Mouse (Mus musculus): ENCODE measurements at regions not wholly inside any gene's neighbourhood (a gene's known extent, or its start where the extent isn't known, plus 50 kb on each side); places are given as distances from the start of the nearest gene placed in this dataset.

DNA sequence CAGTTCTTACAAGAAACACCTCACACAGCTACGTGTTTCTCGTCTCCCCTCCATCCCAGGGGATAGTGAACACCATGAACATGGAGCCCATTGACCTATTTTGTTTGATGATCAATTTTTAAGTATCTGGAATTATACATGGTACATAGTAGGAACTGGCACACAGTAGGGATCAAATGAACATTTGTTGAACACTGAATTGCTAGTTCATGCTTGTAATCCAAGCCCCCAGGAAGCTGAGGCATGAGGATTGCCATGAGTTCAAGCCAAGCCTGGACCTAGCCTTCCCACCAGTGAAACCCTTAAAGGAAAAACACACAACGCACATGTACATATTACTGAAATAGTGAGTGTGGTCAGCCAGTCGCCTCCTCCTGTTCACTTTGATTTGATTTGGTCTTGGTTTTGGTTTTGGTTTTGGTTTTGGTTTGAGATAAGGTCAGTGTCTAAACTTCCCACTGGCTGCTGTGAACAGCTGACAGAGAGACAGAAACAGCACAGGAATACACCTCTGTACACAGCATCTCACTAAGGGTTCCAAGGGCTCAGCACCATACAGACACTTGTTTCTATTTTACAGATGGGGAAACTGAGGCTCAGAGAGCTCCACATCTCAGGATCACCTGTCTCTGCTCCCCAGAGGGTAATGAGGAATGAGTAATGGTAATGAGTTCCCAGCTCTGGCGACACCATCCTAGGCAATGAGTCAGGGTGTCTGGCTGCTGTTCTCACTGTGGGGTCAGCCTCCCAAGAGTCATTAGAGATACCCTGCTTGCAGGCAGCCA is 75.5 kb upstream of the Cplx2 start:
- H3K9ac ChIP-seq (replicated peaks) = no peak overlapping the region
- TF ChIP-seq EP300 (IDR thresholded peaks at IDR 0.05; ENCODE audit: low read depth) (no peak), CTCF (IDR thresholded peaks at IDR 0.05; ENCODE audit: low read depth) (no peak)
- WGBS (ENCODE audit: insufficient replicate concordance) = 44% methylated on average over 5 of the region's 5 CpGs
- H3K27ac ChIP-seq = no peak overlapping the region
- no peak for ATAC-seq (ENCODE audit: insufficient read depth)
- H3K4me1 ChIP-seq (replicated peaks; ENCODE audit: control insufficient read depth in 2 of 2, insufficient read depth in 2 of 2, low read length in 1 of 2) = no peaks in the 10 kb centered on the region
- no peaks in the 10 kb centered on the region for H3K9me3 ChIP-seq (ENCODE audit: control insufficient read depth, low read length)
- no peaks in the 10 kb centered on the region for H3K27me3 ChIP-seq (ENCODE audit: control insufficient read depth, insufficient read depth, low read length)
- no peak overlapping the region for H3K4me2 ChIP-seq (ENCODE audit: low read depth)
- no peaks in the 10 kb centered on the region for H3K36me3 ChIP-seq (replicated peaks; ENCODE audit: control insufficient read depth, insufficient read depth, low read depth)
- DNase-seq (ENCODE audit: low read depth in 3 of 3, low spot score in 3 of 3) = no peak
- no peak overlapping the region for H3K4me3 ChIP-seq (ENCODE audit: insufficient read depth in 1 of 2, low read depth in 2 of 2, low read length in 2 of 2)

DNA sequence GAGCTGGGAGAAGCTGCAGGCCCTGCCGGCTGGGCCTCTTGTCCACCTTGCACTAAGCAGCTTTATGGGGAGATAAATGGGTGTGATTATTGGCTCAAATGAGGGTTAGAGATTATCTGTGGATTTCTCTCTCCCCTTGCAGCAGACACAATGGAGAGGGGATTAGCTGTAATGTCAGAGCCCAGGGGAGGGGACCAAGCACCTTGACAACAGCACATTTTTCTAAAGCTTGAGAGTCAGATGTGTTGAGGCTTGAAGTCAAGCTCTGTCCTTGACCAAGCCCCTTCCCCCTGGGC is 74.9 kb upstream of the Cplx2 start:
- ATAC-seq (ENCODE audit: insufficient read depth) = no peak
- H3K4me2 ChIP-seq (ENCODE audit: low read depth) = no peak overlapping the region
- no peak overlapping the region for H3K4me3 ChIP-seq (ENCODE audit: insufficient read depth in 1 of 2, low read depth in 2 of 2, low read length in 2 of 2)
- H3K36me3 ChIP-seq (replicated peaks; ENCODE audit: control insufficient read depth, insufficient read depth, low read depth) = no peaks in the 10 kb centered on the region
- H3K9ac ChIP-seq (replicated peaks) = no peak overlapping the region
- DNase-seq (ENCODE audit: low read depth in 3 of 3, low spot score in 3 of 3) = no peak
- 32% methylated on average over 1 of the region's 1 CpGs for WGBS (ENCODE audit: insufficient replicate concordance)
- H3K4me1 ChIP-seq (replicated peaks; ENCODE audit: control insufficient read depth in 2 of 2, insufficient read depth in 2 of 2, low read length in 1 of 2) = no peaks in the 10 kb centered on the region
- H3K27me3 ChIP-seq (ENCODE audit: control insufficient read depth, insufficient read depth, low read length) = peaks cover 2% of the 10 kb centered on the region
- TF ChIP-seq CTCF (IDR thresholded peaks at IDR 0.05; ENCODE audit: low read depth) (no peak), EP300 (IDR thresholded peaks at IDR 0.05; ENCODE audit: low read depth) (no peak)
- no peak overlapping the region for H3K27ac ChIP-seq
- no peaks in the 10 kb centered on the region for H3K9me3 ChIP-seq (ENCODE audit: control insufficient read depth, low read length)

DNA sequence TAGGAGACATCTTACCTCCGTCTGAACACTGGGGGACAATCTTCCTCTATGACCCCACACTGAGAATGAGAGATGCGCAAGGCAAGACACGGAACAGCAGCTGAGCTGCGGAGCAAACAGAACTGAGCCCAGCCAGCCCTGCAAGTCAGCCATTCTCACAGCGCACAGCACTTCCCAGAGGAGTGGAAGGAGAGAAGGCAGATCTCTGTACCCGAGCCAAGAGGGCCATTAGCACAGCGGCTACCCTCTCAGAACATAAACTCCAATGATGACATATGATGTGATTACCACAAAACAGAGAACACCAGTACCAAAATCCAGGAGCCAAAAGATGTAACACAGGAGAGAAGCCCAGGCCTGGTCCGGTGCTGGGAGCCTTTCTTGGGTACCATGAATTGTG is 72.3 kb upstream of the Cplx2 start:
- no peaks in the 10 kb centered on the region for H3K9me3 ChIP-seq (ENCODE audit: control insufficient read depth, low read length)
- H3K36me3 ChIP-seq (replicated peaks; ENCODE audit: control insufficient read depth, insufficient read depth, low read depth) = no peaks in the 10 kb centered on the region
- ATAC-seq (ENCODE audit: insufficient read depth) = no peak
- peaks cover 24% of the 10 kb centered on the region for H3K27me3 ChIP-seq (ENCODE audit: control insufficient read depth, insufficient read depth, low read length)
- no peak overlapping the region for H3K9ac ChIP-seq (replicated peaks)
- whole genome bisulfite sequencing (ENCODE audit: insufficient replicate concordance) = 68% methylated on average over 8 of the region's 8 CpGs
- DNase-seq (ENCODE audit: low read depth in 3 of 3, low spot score in 3 of 3) = no peak
- H3K27ac ChIP-seq = no peak overlapping the region
- peaks cover 0 to 2% of the 10 kb centered on the region in 2 experiments; a peak in 2 of 4 replicates for H3K4me1 ChIP-seq (replicated peaks; ENCODE audit: control insufficient read depth in 2 of 2, insufficient read depth in 2 of 2, low read length in 1 of 2)
- H3K4me2 ChIP-seq (ENCODE audit: low read depth) = no peak overlapping the region
- TF ChIP-seq EP300 (IDR thresholded peaks at IDR 0.05; ENCODE audit: low read depth) (no peak), CTCF (IDR thresholded peaks at IDR 0.05; ENCODE audit: low read depth) (no peak)
- no peak overlapping the region for H3K4me3 ChIP-seq (ENCODE audit: insufficient read depth in 1 of 2, low read depth in 2 of 2, low read length in 2 of 2)

DNA sequence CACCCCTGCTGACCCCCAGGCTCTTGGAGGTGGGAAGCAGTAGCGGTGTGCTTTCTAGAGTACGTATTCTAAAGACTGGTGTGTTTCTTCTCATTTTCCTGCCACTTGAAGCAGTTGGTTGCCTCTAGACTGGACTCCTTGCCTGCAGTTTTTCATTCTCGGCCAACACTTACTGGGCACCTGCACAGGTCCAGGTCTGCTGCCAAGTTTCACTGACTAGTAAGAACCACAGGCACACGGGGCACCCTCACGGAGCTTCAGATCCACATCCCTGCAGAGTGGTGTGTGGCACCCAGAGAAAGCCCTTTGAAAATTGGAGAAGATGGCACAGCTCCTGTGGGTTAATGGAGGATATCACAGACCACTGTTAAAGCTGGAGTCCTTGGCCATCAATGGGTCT is 71.9 kb upstream of the Cplx2 start:
- 63% methylated on average over 5 of the region's 5 CpGs for WGBS (ENCODE audit: insufficient replicate concordance)
- no peak for TF ChIP-seq EP300 (IDR thresholded peaks at IDR 0.05; ENCODE audit: low read depth)
- TF ChIP-seq CTCF (IDR thresholded peaks at IDR 0.05; ENCODE audit: low read depth) = no peak
- no peak overlapping the region for H3K27ac ChIP-seq
- H3K9me3 ChIP-seq (ENCODE audit: control insufficient read depth, low read length) = no peaks in the 10 kb centered on the region
- H3K27me3 ChIP-seq (ENCODE audit: control insufficient read depth, insufficient read depth, low read length) = peaks cover 24% of the 10 kb centered on the region
- no peak overlapping the region for H3K9ac ChIP-seq (replicated peaks)
- no peak overlapping the region for H3K4me2 ChIP-seq (ENCODE audit: low read depth)
- H3K4me1 ChIP-seq (replicated peaks; ENCODE audit: control insufficient read depth in 2 of 2, insufficient read depth in 2 of 2, low read length in 1 of 2) = peaks cover 0 to 2% of the 10 kb centered on the region in 2 experiments; a peak in 2 of 4 replicates
- DNase-seq (ENCODE audit: low read depth in 3 of 3, low spot score in 3 of 3) = no peak
- ATAC-seq (ENCODE audit: insufficient read depth) = no peak
- no peaks in the 10 kb centered on the region for H3K36me3 ChIP-seq (replicated peaks; ENCODE audit: control insufficient read depth, insufficient read depth, low read depth)
- no peak overlapping the region for H3K4me3 ChIP-seq (ENCODE audit: insufficient read depth in 1 of 2, low read depth in 2 of 2, low read length in 2 of 2)

DNA sequence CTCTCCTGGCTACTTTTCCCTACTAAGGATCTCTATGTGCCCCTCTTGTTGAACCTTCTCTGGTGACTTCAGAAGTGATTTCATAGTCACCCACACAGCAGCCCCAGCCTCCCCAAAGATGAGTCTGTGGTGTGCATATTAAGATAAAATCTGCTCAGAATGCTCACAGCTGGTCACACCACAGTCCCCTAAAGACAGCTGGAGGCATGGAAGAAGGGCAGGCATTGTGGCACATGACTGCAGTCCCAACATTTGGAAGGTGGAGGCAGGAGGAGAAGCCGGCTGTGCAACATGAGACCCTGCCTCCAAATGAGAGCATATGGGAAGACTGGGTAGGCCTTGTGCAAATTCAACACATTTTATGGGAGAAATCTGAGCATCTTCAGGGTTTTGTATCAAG is 70.0 kb upstream of the Cplx2 start:
- H3K4me3 ChIP-seq (ENCODE audit: insufficient read depth in 1 of 2, low read depth in 2 of 2, low read length in 2 of 2) = no peak overlapping the region
- DNase-seq (ENCODE audit: low read depth in 3 of 3, low spot score in 3 of 3) (no peak), ATAC-seq (ENCODE audit: insufficient read depth) (no peak)
- H3K9me3 ChIP-seq (ENCODE audit: control insufficient read depth, low read length) = no peaks in the 10 kb centered on the region
- H3K9ac ChIP-seq (replicated peaks) = no peak overlapping the region
- 52% methylated on average over 1 of the region's 1 CpGs for WGBS (ENCODE audit: insufficient replicate concordance)
- H3K36me3 ChIP-seq (replicated peaks; ENCODE audit: control insufficient read depth, insufficient read depth, low read depth) = no peaks in the 10 kb centered on the region
- TF ChIP-seq EP300 (IDR thresholded peaks at IDR 0.05; ENCODE audit: low read depth) = no peak
- TF ChIP-seq CTCF (IDR thresholded peaks at IDR 0.05; ENCODE audit: low read depth) = no peak
- peaks cover 24% of the 10 kb centered on the region for H3K27me3 ChIP-seq (ENCODE audit: control insufficient read depth, insufficient read depth, low read length)
- H3K4me1 ChIP-seq (replicated peaks; ENCODE audit: control insufficient read depth in 2 of 2, insufficient read depth in 2 of 2, low read length in 1 of 2) = peaks cover 0 to 2% of the 10 kb centered on the region in 2 experiments; a peak in 2 of 4 replicates
- H3K4me2 ChIP-seq (ENCODE audit: low read depth) = no peak overlapping the region
- H3K27ac ChIP-seq = no peak overlapping the region
